Mouse (Mus musculus): ENCODE data around the gene Pam.

GRCm38 (mm10) chr1:97947100-97947499 is 148.3 kb downstream of the Pam start:
- no peak for TF ChIP-seq EP300 (IDR thresholded peaks at IDR 0.05; ENCODE audit: low read depth in 1 of 2, low read length in 2 of 2)
- TF ChIP-seq CHD2 (IDR thresholded peaks at IDR 0.05; ENCODE audit: low read length): no peak
- no peak for TF ChIP-seq POLR2A (IDR thresholded peaks at IDR 0.05; ENCODE audit: control insufficient read depth in 1 of 2, insufficient read depth in 1 of 2, low read depth in 1 of 2, low read length in 2 of 2, poor library complexity in 1 of 2)
- TF ChIP-seq CTCF (IDR thresholded peaks at IDR 0.05 in 2 of 3, conservative IDR thresholded peaks at IDR 0.05 in 1 of 3; ENCODE audit: control insufficient read depth in 1 of 3, insufficient read depth in 1 of 3, low read depth in 2 of 3, low read length in 3 of 3, poor library complexity in 1 of 3, severe bottlenecking in 1 of 3): no peak
- no peak for TF ChIP-seq ETS1 (IDR thresholded peaks at IDR 0.05; ENCODE audit: low read depth, low read length)
